Mouse (Mus musculus) thymus, postnatal 10 days (tissue): Measurements from ENCODE around the gene Slc16a13.
"Not testable (repeated sequence)": the region's sequence is repeated elsewhere in the genome, so short reads cannot be mapped to it uniquely, and the experiment has no call there.

Source experiments
- DNase-seq, 2 experiments: peaks; one replicate each; pipeline ENCODE4 v3.0.0; 2021; ENCODE audit warnings: low spot score in 2 of 2

Gene Slc16a13

GRCm38 (mm10) chr11:70171181-70171580 is 49.7 kb downstream of the Slc16a13 start:
- no peak for DNase-seq

GRCm38 (mm10) chr11:70170291-70170690 is 50.6 kb downstream of the Slc16a13 start:
- DNase-seq = no peak

GRCm38 (mm10) chr11:70169471-70169870 is 51.4 kb downstream of the Slc16a13 start:
- DNase-seq = not testable (repeated sequence)

- DNase-seq = no peak
Measured at GRCm38 (mm10) chr11:70168136-70168535, 52.7 kb downstream of the Slc16a13 start.
